Mouse (Mus musculus) limb, embryonic 14.5 days (tissue): Measurements from ENCODE around the gene Ngf. TPM values are rescaled to one million over a fixed set of nuclear protein-coding genes. Genes with fewer than 3 reads are reported as not detected.

ENCODE experiments used
- ATAC-seq: fragments of 200-750 bp; cut with Nextera tagmentation; 2 replicates; pipeline ENCODE4 v1.8.0; 2017; ENCODE audit warnings: low read depth, moderate number of reproducible peaks, moderate TSS enrichment; ENCODE audit not compliant: low FRiP score
- DNase-seq: peaks from one replicate; pipeline ENCODE4 v3.0.0-alpha.2; 2015; ENCODE audit warnings: low spot score
- H3K27ac ChIP-seq: fragments of 300-500 bp; sonication (generic); replicated peaks from 2 replicates; pipeline ENCODE4 v1.5.1; 2014; ENCODE audit warnings: low read depth, mild to moderate bottlenecking, low read length, moderate library complexity, mixed read lengths
- H3K27me3 ChIP-seq: fragments of 300-500 bp; sonication (generic); 2 replicates; pipeline ENCODE4 v1.6.1; 2014; ENCODE audit warnings: low read length, mixed read lengths; ENCODE audit not compliant: control insufficient read depth, insufficient read depth
- H3K36me3 ChIP-seq: fragments of 300-500 bp; sonication (generic); 2 replicates; pipeline ENCODE4 v1.6.1; 2014; ENCODE audit warnings: mild to moderate bottlenecking, low read length, moderate library complexity, mixed read lengths; ENCODE audit not compliant: control insufficient read depth, insufficient read depth
- H3K4me1 ChIP-seq: fragments of 300-500 bp; sonication (generic); 2 replicates; pipeline ENCODE4 v1.6.1; 2014; ENCODE audit warnings: antibody characterized with exemption, low read length, mixed read lengths; ENCODE audit not compliant: control insufficient read depth, insufficient read depth
- H3K4me2 ChIP-seq: fragments of 300-500 bp; sonication (generic); replicated peaks from 2 replicates; pipeline ENCODE4 v1.6.1; 2014; ENCODE audit warnings: low read depth, mild to moderate bottlenecking, low read length, moderate library complexity; ENCODE audit not compliant: severe bottlenecking
- H3K4me3 ChIP-seq: fragments of 300-500 bp; sonication (generic); replicated peaks from 2 replicates; pipeline ENCODE4 v1.5.1; 2014; ENCODE audit warnings: low read length
- H3K9ac ChIP-seq: fragments of 300-500 bp; sonication (generic); 2 replicates; pipeline ENCODE4 v1.6.1; 2014; ENCODE audit warnings: mild to moderate bottlenecking, low read depth, low read length, moderate library complexity; ENCODE audit not compliant: severe bottlenecking
- H3K9me3 ChIP-seq: fragments of 300-500 bp; sonication (generic); 2 replicates; pipeline ENCODE4 v1.6.1; 2016; ENCODE audit warnings: low read length; ENCODE audit not compliant: control insufficient read depth
- POLR2A ChIP-seq: fragments of 200-500 bp; IDR thresholded peaks from 2 replicates; pipeline ENCODE4 v1.8.0; 2012; ENCODE audit warnings: inconsistent platforms, mild to moderate bottlenecking, moderate library complexity, borderline replicate concordance; ENCODE audit not compliant: insufficient read depth, insufficient read length; ENCODE audit errors: extremely low read depth
- WGBS: fragments of 180-500 bp; shearing (Covaris S2); extraction: QIAGEN DNeasy Blood & Tissue Kit; methylation state at CpG from one replicate; pipeline ENCODE4 v1.1.7; 2014; 5-methylcytosine and 5-hydroxymethylcytosine counted together
- polyA plus RNA-seq, 2 experiments: library from polyadenylated mRNA; depleted of rRNA in 1 of 2; stranded (reverse) in 1 of 2; unstranded in 1 of 2; fragments of >200 nt; fragmentation: Nextera tagmentation in 1 of 2; extraction: Ambion mirVana in 1 of 2; gene quantifications; 2 replicates each; pipeline versions ENCODE4 v1.2.1 to v1.2.3; 2012 to 2014

Ngf gene
- polyA plus RNA-seq, 2 experiments: 14.6 to 42.0 TPM

- ATAC-seq: peak; percentile 74
- peak; percentile 71 for DNase-seq
- H3K4me1 ChIP-seq: peaks cover 15% of the 10 kb centered on the region
- no peak overlapping the region for H3K4me2 ChIP-seq
- H3K36me3 ChIP-seq: no peaks in the 10 kb centered on the region
- no peaks in the 10 kb centered on the region for H3K9me3 ChIP-seq
- H3K27me3 ChIP-seq: no peaks in the 10 kb centered on the region
- no peak overlapping the region for H3K9ac ChIP-seq
- TF ChIP-seq POLR2A: no peak
- peak overlapping the region; percentile 40; the same call in 1 of the 2 replicates for H3K27ac ChIP-seq
- no peak overlapping the region for H3K4me3 ChIP-seq
- 35% methylated on average over 7 of the region's 7 CpGs for WGBS
Observed at GRCm38 (mm10) chr3:102498113-102498512, 28.4 kb downstream of the Ngf start.

GRCm38 (mm10) chr3:102498931-102499330, 29.2 kb downstream of the Ngf start:
- no peak overlapping the region for H3K27ac ChIP-seq
- no peaks in the 10 kb centered on the region for H3K27me3 ChIP-seq
- no peak overlapping the region for H3K4me3 ChIP-seq
- H3K36me3 ChIP-seq: no peaks in the 10 kb centered on the region
- DNase-seq (no peak), ATAC-seq (no peak)
- no peak overlapping the region for H3K9ac ChIP-seq
- TF ChIP-seq POLR2A: no peak
- WGBS: 83% methylated on average over 6 of the region's 6 CpGs
- peaks cover 15% of the 10 kb centered on the region for H3K4me1 ChIP-seq
- H3K9me3 ChIP-seq: no peaks in the 10 kb centered on the region
- H3K4me2 ChIP-seq: no peak overlapping the region

DNA sequence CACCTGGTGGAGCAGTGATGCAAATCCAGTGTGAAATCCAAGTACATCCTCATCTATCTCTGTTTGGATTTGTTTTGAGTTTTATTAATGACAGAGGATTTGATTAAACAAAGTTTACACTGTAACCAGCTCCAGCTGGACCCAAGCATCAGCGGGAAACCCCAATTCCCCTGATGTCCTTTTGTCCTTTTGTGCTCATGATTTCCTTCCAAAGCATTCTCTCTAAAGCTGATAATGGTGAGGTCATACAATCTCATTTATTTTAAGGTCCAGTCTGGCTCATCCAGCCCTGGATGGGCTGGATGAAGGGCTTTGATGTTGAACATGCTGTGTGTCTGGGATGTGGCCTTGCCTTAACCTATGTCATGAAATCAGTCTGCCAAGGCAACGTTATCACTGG, 30.3 kb downstream of the Ngf start:
- Histone ChIP-seq H3K4me3 (no peak overlapping the region), H3K9ac (no peak overlapping the region), H3K27ac (no peak overlapping the region), H3K27me3 (no peaks in the 10 kb centered on the region), H3K9me3 (no peaks in the 10 kb centered on the region), H3K4me2 (no peak overlapping the region), H3K4me1 (peaks cover 16% of the 10 kb centered on the region), H3K36me3 (no peaks in the 10 kb centered on the region)
- ATAC-seq (no peak), DNase-seq (no peak)
- TF ChIP-seq POLR2A: no peak
- WGBS: 83% methylated on average over 2 of the region's 2 CpGs

DNA sequence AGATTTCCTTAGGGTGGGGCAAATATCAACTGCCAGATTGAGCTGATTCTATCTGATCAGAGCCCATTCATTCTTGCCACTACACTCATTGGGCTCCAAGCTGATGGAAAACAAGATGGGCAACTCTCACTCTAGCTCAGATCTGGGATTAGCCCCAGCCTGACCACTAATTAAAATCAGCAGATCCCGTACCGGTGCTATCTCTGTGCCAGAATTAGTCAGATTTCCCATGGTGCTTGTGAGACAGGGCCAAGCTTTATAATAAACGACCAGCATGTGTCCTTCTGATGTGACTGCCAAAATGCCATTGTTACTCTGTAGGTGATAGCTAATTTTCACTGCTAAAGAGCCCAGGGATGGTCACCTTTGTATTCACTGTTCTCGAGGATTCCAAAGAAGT, 31.5 kb downstream of the Ngf start:
- TF ChIP-seq POLR2A: no peak
- Histone ChIP-seq H3K4me2 (no peak overlapping the region), H3K9ac (no peak overlapping the region), H3K27me3 (no peaks in the 10 kb centered on the region), H3K27ac (no peak overlapping the region), H3K4me1 (peaks cover 24% of the 10 kb centered on the region), H3K9me3 (no peaks in the 10 kb centered on the region), H3K4me3 (no peak overlapping the region), H3K36me3 (no peaks in the 10 kb centered on the region)
- DNase-seq (no peak), ATAC-seq (no peak)
- WGBS: 78% methylated on average over 4 of the region's 4 CpGs

DNA sequence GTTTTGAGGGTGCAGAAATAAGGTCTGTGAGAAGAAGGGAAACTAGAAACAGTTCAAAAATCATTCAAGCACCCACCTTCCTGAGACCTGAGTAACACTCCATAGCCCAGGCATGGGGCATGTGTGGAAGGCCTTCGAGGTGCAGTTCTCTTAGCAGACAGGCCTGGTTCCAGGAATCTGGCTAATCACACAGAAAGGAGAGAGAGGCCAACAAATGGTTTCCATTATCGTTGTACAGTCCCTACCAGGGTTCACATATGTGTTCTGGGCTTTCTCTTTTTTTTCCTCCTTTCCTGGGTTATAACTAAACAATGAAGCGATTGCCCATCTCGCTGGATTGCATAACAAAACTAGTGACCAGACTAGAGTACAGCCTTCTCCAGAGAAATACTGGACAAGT, 35.4 kb downstream of the Ngf start:
- H3K27ac ChIP-seq: peak overlapping the region; percentile 6; the same call in 1 of the 2 replicates
- WGBS: 51% methylated on average over 4 of the region's 4 CpGs
- H3K9me3 ChIP-seq: no peaks in the 10 kb centered on the region
- no peak overlapping the region for H3K9ac ChIP-seq
- H3K36me3 ChIP-seq: no peaks in the 10 kb centered on the region
- peaks cover 37% of the 10 kb centered on the region for H3K4me1 ChIP-seq
- no peaks in the 10 kb centered on the region for H3K27me3 ChIP-seq
- DNase-seq (peak; percentile 56), ATAC-seq (peak; percentile 56)
- H3K4me2 ChIP-seq: no peak overlapping the region
- H3K4me3 ChIP-seq: no peak overlapping the region
- TF ChIP-seq POLR2A: no peak

- no peak for TF ChIP-seq POLR2A
- Histone ChIP-seq H3K9ac (no peak overlapping the region), H3K36me3 (no peaks in the 10 kb centered on the region), H3K9me3 (no peaks in the 10 kb centered on the region), H3K4me3 (no peak overlapping the region), H3K27ac (0 out of 2 replicates have a peak overlapping the region, but pooled peaks have one; percentile 6), H3K27me3 (no peaks in the 10 kb centered on the region), H3K4me2 (no peak overlapping the region), H3K4me1 (peaks cover 37% of the 10 kb centered on the region)
- WGBS: 38% methylated on average over 12 of the region's 12 CpGs
- ATAC-seq (peak; percentile 41; the same call in 1 of the 2 replicates), DNase-seq (no peak)
Observed at GRCm38 (mm10) chr3:102506061-102506460, 36.3 kb downstream of the Ngf start.
